Mouse (Mus musculus): ENCODE results near the gene Psrc1.

DNA sequence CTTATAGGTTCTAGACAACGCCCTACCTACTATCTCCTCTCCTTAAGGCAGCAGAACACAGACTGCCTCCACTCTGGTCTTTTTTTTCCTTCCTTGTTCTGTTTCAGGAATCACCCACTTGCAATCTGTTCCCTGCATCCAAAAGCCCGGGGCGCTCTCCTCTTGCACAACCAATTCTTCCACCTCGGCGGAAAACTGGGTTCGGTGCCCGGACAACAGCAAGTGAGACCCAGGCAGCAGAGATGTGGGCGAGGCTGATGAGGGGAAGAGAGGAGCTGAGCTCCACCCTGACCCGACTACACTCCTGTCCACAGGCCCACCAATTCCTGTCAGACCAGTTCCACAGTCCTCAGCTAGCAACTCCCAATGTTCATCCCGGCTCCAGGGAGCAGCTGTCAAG lies 2.5 kb downstream of the Psrc1 start:
- TF ChIP-seq CTCF (IDR thresholded peaks at IDR 0.05; ENCODE audit: low read depth) (no peak), EP300 (optimal IDR thresholded peaks at IDR 0.05) (no peak)

Data from stomach, postnatal 0 days (tissue).